Mouse (Mus musculus) mouse embryonic stem cell (cell line): ENCODE data around the gene Npvf.
"Not testable (repeated sequence)": the region's sequence is repeated elsewhere in the genome, so short reads cannot be mapped to it uniquely, and the experiment has no call there.

Experiments used
- in situ Hi-C, 2 experiments: fragments of 300-500 bp; cut with MboI; formaldehyde crosslinking; loops; 1 replicate in 1 of 2; 3 replicates in 1 of 2; pipeline ENCODE4 v1.14.3; 2019 to 2020; ENCODE audit warnings: low sequenced_read_pairs in 2 of 2, low pct_unique_long_range_greater_than_20kb in 1 of 2, mixed read lengths in 1 of 2; ENCODE audit not compliant: unreplicated experiment in 1 of 2

Npvf gene

GRCm38 (mm10) chr6:50647656-50648055 is 6.6 kb downstream of the Npvf start:
- in situ Hi-C loops: no loop called here

- in situ Hi-C loops: no loop called here
Measured at GRCm38 (mm10) chr6:50646659-50647058, 7.6 kb downstream of the Npvf start.

GRCm38 (mm10) chr6:50644701-50645100 is 9.5 kb downstream of the Npvf start:
- in situ Hi-C loops: no loop called here

DNA sequence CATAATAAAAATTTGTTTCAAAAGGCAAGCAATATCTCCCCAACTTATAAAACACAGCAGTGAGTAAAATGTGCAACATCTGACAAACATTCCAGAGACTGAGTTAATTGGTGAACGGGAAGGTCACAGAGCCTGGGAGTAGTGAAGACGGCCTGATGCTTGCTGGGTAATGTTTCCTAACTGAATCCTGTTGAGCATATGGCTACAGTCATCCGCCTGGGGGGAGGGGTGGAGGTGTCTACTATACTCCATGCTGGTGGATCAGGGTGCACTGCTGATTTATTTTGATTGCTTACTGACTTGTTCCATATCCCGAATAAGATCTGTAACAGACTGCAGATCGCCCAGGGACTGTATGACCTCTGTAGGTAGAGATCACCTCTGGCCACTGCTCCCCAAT is 12.3 kb downstream of the Npvf start:
- in situ Hi-C loops: no loop called here

- in situ Hi-C loops: no loop called here
Measured at GRCm38 (mm10) chr6:50640377-50640776, 13.9 kb downstream of the Npvf start.

- in situ Hi-C loops: no loop called here
Measured at GRCm38 (mm10) chr6:50639656-50640055, 14.6 kb downstream of the Npvf start.

GRCm38 (mm10) chr6:50626170-50626569 is 28.1 kb downstream of the Npvf start:
- in situ Hi-C loops: not testable (repeated sequence)

DNA sequence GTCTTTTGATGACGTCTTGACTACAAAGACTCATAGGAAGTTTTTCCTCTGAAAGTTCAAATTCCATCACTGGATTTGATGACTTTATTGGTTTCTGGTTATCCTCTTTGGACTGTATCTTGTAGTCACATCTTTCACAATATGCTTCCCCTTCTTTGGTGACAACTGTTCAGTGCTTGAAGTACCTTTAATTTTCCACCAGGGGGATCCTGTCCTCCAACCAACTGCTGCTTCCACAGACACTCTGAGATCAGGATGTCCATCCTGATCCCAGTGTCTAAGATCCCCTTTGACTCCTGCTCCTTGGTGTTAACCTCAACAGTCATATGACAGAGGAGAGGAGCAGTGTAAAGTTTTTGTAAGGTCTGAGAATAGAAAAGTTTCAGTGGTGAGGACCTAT is 36.0 kb downstream of the Npvf start:
- in situ Hi-C loops: not testable (repeated sequence)

- in situ Hi-C loops: no loop called here
Measured at GRCm38 (mm10) chr6:50601620-50602019, 52.6 kb downstream of the Npvf start.
